Mouse (Mus musculus): Measurements from ENCODE around the gene Dnajb3. TPM values are rescaled to one million over a fixed set of nuclear protein-coding genes. Genes with fewer than 3 reads are reported as not detected.

Dnajb3 gene
- 12.4 and 13.3 TPM in 2 replicates for polyA plus RNA-seq (2014; fragmentation: Nextera tagmentation; extraction: Ambion mirVana)

- Histone ChIP-seq H3K9me3 (ENCODE audit: control insufficient read depth, low read length) (0 out of 2 replicates have a peak, but pooled peaks cover 5% of the 10 kb centered on the region), H3K36me3 (ENCODE audit: control insufficient read depth, insufficient read depth, low read length) (no peaks in the 10 kb centered on the region), H3K9ac (replicated peaks; ENCODE audit: low read depth, low read length) (peak within 1 kb of the TSS; percentile 74), H3K4me2 (ENCODE audit: low read depth, low read length) (peak within 1 kb of the TSS; percentile 79), H3K4me3 (ENCODE audit: low read depth, low read length) (peak within 1 kb of the TSS; percentile 39), H3K4me1 (ENCODE audit: control insufficient read depth, insufficient read depth, low read length) (no peaks in the 10 kb centered on the region), H3K27me3 (ENCODE audit: control insufficient read depth, insufficient read depth, low read length) (no peaks in the 10 kb centered on the region), H3K27ac (ENCODE audit: low read depth, low read length) (peak within 1 kb of the TSS; percentile 52; the same call in 1 of the 2 replicates)
- WGBS: 7% methylated on average over 59 of the region's 62 CpGs
- ATAC-seq (ENCODE audit: low read depth): peak; percentile 100
Observed at GRCm38 (mm10) chr1:88205294-88205922, at the start of gene Dnajb3. Dnajb3 (minus strand) TSS chr1:88205782.

- ATAC-seq (ENCODE audit: low read depth): no peak
- Histone ChIP-seq H3K27me3 (ENCODE audit: control insufficient read depth, insufficient read depth, low read length) (no peaks in the 10 kb centered on the region), H3K4me2 (ENCODE audit: low read depth, low read length) (no peak overlapping the region), H3K27ac (ENCODE audit: low read depth, low read length) (no peak overlapping the region), H3K4me3 (ENCODE audit: low read depth, low read length) (no peak overlapping the region), H3K9me3 (ENCODE audit: control insufficient read depth, low read length) (peaks cover 71% of the 10 kb centered on the region), H3K9ac (replicated peaks; ENCODE audit: low read depth, low read length) (no peak overlapping the region), H3K36me3 (ENCODE audit: control insufficient read depth, insufficient read depth, low read length) (no peaks in the 10 kb centered on the region), H3K4me1 (ENCODE audit: control insufficient read depth, insufficient read depth, low read length) (no peaks in the 10 kb centered on the region)
- WGBS: 89% methylated on average over 12 of the region's 12 CpGs
Observed at GRCm38 (mm10) chr1:88254793-88255465, 49.3 kb upstream of the Dnajb3 start.

GRCm38 (mm10) chr1:88253540-88253939 lies 48.0 kb upstream of the Dnajb3 start:
- WGBS: 77% methylated on average over 6 of the region's 6 CpGs
- no peaks in the 10 kb centered on the region for H3K4me1 ChIP-seq (ENCODE audit: control insufficient read depth, insufficient read depth, low read length)
- H3K9me3 ChIP-seq (ENCODE audit: control insufficient read depth, low read length): peaks cover 84% of the 10 kb centered on the region
- no peak overlapping the region for H3K4me2 ChIP-seq (ENCODE audit: low read depth, low read length)
- no peak overlapping the region for H3K4me3 ChIP-seq (ENCODE audit: low read depth, low read length)
- H3K36me3 ChIP-seq (ENCODE audit: control insufficient read depth, insufficient read depth, low read length): no peaks in the 10 kb centered on the region
- ATAC-seq (ENCODE audit: low read depth): no peak
- H3K27ac ChIP-seq (ENCODE audit: low read depth, low read length): no peak overlapping the region
- no peak overlapping the region for H3K9ac ChIP-seq (replicated peaks; ENCODE audit: low read depth, low read length)
- H3K27me3 ChIP-seq (ENCODE audit: control insufficient read depth, insufficient read depth, low read length): no peaks in the 10 kb centered on the region

GRCm38 (mm10) chr1:88253106-88253505 lies 47.5 kb upstream of the Dnajb3 start:
- 78% methylated on average over 8 of the region's 8 CpGs for WGBS
- no peak overlapping the region for H3K4me2 ChIP-seq (ENCODE audit: low read depth, low read length)

GRCm38 (mm10) chr1:88250023-88250422 lies 44.4 kb upstream of the Dnajb3 start:
- no peak overlapping the region for H3K27ac ChIP-seq (ENCODE audit: low read depth, low read length)
- no peak for ATAC-seq (ENCODE audit: low read depth)
- no peaks in the 10 kb centered on the region for H3K27me3 ChIP-seq (ENCODE audit: control insufficient read depth, insufficient read depth, low read length)
- no peaks in the 10 kb centered on the region for H3K4me1 ChIP-seq (ENCODE audit: control insufficient read depth, insufficient read depth, low read length)
- peaks cover 88% of the 10 kb centered on the region for H3K9me3 ChIP-seq (ENCODE audit: control insufficient read depth, low read length)
- no peak overlapping the region for H3K4me2 ChIP-seq (ENCODE audit: low read depth, low read length)
- H3K9ac ChIP-seq (replicated peaks; ENCODE audit: low read depth, low read length): no peak overlapping the region
- 84% methylated on average over 5 of the region's 5 CpGs for WGBS
- no peaks in the 10 kb centered on the region for H3K36me3 ChIP-seq (ENCODE audit: control insufficient read depth, insufficient read depth, low read length)
- no peak overlapping the region for H3K4me3 ChIP-seq (ENCODE audit: low read depth, low read length)

More at GRCm38 (mm10) chr1:88253106-88253505, 47.5 kb upstream of the Dnajb3 start:
- ATAC-seq (ENCODE audit: low read depth): no peak
- H3K4me1 ChIP-seq (ENCODE audit: control insufficient read depth, insufficient read depth, low read length): no peaks in the 10 kb centered on the region
- H3K27ac ChIP-seq (ENCODE audit: low read depth, low read length): no peak overlapping the region
- H3K27me3 ChIP-seq (ENCODE audit: control insufficient read depth, insufficient read depth, low read length): no peaks in the 10 kb centered on the region
- H3K9me3 ChIP-seq (ENCODE audit: control insufficient read depth, low read length): peaks cover 85% of the 10 kb centered on the region
- H3K36me3 ChIP-seq (ENCODE audit: control insufficient read depth, insufficient read depth, low read length): no peaks in the 10 kb centered on the region
- no peak overlapping the region for H3K9ac ChIP-seq (replicated peaks; ENCODE audit: low read depth, low read length)
- H3K4me3 ChIP-seq (ENCODE audit: low read depth, low read length): no peak overlapping the region

- ATAC-seq (ENCODE audit: low read depth): no peak
- H3K36me3 ChIP-seq (ENCODE audit: control insufficient read depth, insufficient read depth, low read length): no peaks in the 10 kb centered on the region
- 80% methylated on average over 7 of the region's 7 CpGs for WGBS
- no peak overlapping the region for H3K27ac ChIP-seq (ENCODE audit: low read depth, low read length)
- no peak overlapping the region for H3K9ac ChIP-seq (replicated peaks; ENCODE audit: low read depth, low read length)
- H3K4me2 ChIP-seq (ENCODE audit: low read depth, low read length): no peak overlapping the region
- H3K27me3 ChIP-seq (ENCODE audit: control insufficient read depth, insufficient read depth, low read length): no peaks in the 10 kb centered on the region
- no peaks in the 10 kb centered on the region for H3K4me1 ChIP-seq (ENCODE audit: control insufficient read depth, insufficient read depth, low read length)
- H3K4me3 ChIP-seq (ENCODE audit: low read depth, low read length): no peak overlapping the region
- H3K9me3 ChIP-seq (ENCODE audit: control insufficient read depth, low read length): peaks cover 88% of the 10 kb centered on the region
Observed at GRCm38 (mm10) chr1:88249596-88249995, 44.0 kb upstream of the Dnajb3 start.

GRCm38 (mm10) chr1:88248658-88249057 lies 43.1 kb upstream of the Dnajb3 start:
- H3K9me3 ChIP-seq (ENCODE audit: control insufficient read depth, low read length): peaks cover 89% of the 10 kb centered on the region
- H3K27me3 ChIP-seq (ENCODE audit: control insufficient read depth, insufficient read depth, low read length): no peaks in the 10 kb centered on the region
- WGBS: 68% methylated on average over 4 of the region's 4 CpGs
- no peak overlapping the region for H3K4me3 ChIP-seq (ENCODE audit: low read depth, low read length)
- no peaks in the 10 kb centered on the region for H3K4me1 ChIP-seq (ENCODE audit: control insufficient read depth, insufficient read depth, low read length)
- ATAC-seq (ENCODE audit: low read depth): no peak
- no peak overlapping the region for H3K4me2 ChIP-seq (ENCODE audit: low read depth, low read length)
- no peak overlapping the region for H3K9ac ChIP-seq (replicated peaks; ENCODE audit: low read depth, low read length)
- H3K27ac ChIP-seq (ENCODE audit: low read depth, low read length): no peak overlapping the region
- H3K36me3 ChIP-seq (ENCODE audit: control insufficient read depth, insufficient read depth, low read length): no peaks in the 10 kb centered on the region

- no peak overlapping the region for H3K9ac ChIP-seq (replicated peaks; ENCODE audit: low read depth, low read length)
- no peak overlapping the region for H3K4me3 ChIP-seq (ENCODE audit: low read depth, low read length)
- 0 out of 2 replicates have a peak, but pooled peaks have one; percentile 3 for ATAC-seq (ENCODE audit: low read depth)
- H3K27me3 ChIP-seq (ENCODE audit: control insufficient read depth, insufficient read depth, low read length): no peaks in the 10 kb centered on the region
- 51% methylated on average over 2 of the region's 2 CpGs for WGBS
- no peak overlapping the region for H3K4me2 ChIP-seq (ENCODE audit: low read depth, low read length)
- H3K27ac ChIP-seq (ENCODE audit: low read depth, low read length): no peak overlapping the region
- no peaks in the 10 kb centered on the region for H3K4me1 ChIP-seq (ENCODE audit: control insufficient read depth, insufficient read depth, low read length)
- no peaks in the 10 kb centered on the region for H3K36me3 ChIP-seq (ENCODE audit: control insufficient read depth, insufficient read depth, low read length)
- peaks cover 92% of the 10 kb centered on the region for H3K9me3 ChIP-seq (ENCODE audit: control insufficient read depth, low read length)
Observed at GRCm38 (mm10) chr1:88247660-88248059, 42.1 kb upstream of the Dnajb3 start.

- Histone ChIP-seq H3K9ac (replicated peaks; ENCODE audit: low read depth, low read length) (no peak overlapping the region), H3K4me2 (ENCODE audit: low read depth, low read length) (no peak overlapping the region), H3K36me3 (ENCODE audit: control insufficient read depth, insufficient read depth, low read length) (no peaks in the 10 kb centered on the region), H3K27ac (ENCODE audit: low read depth, low read length) (no peak overlapping the region), H3K4me1 (ENCODE audit: control insufficient read depth, insufficient read depth, low read length) (no peaks in the 10 kb centered on the region), H3K27me3 (ENCODE audit: control insufficient read depth, insufficient read depth, low read length) (no peaks in the 10 kb centered on the region), H3K9me3 (ENCODE audit: control insufficient read depth, low read length) (peaks cover 94% of the 10 kb centered on the region), H3K4me3 (ENCODE audit: low read depth, low read length) (no peak overlapping the region)
- 49% methylated on average over 6 of the region's 6 CpGs for whole genome bisulfite sequencing
- no peak for ATAC-seq (ENCODE audit: low read depth)
Observed at GRCm38 (mm10) chr1:88246386-88246785, 40.8 kb upstream of the Dnajb3 start.

Measured in neural tube, embryonic 14.5 days (tissue).